Mouse (Mus musculus): ENCODE measurements at regions not wholly inside any gene's neighbourhood (a gene's known extent, or its start where the extent isn't known, plus 50 kb on each side); places are given as distances from the start of the nearest gene placed in this dataset.
"Not testable (repeated sequence)": the region's sequence is repeated elsewhere in the genome, so short reads cannot be mapped to it uniquely, and the experiment has no call there.

- Histone ChIP-seq H3K4me1 (ENCODE audit: insufficient read depth) (no peaks in the 10 kb centered on the region), H3K27ac (ENCODE audit: low read depth, low read length) (no peak overlapping the region), H3K36me3 (ENCODE audit: insufficient read depth) (no peaks in the 10 kb centered on the region), H3K4me3 (ENCODE audit: low read depth, low read length) (no peak overlapping the region), H3K9ac (no peak overlapping the region), H3K27me3 (ENCODE audit: insufficient read depth, low read length) (no peaks in the 10 kb centered on the region), H3K9me3 (ENCODE audit: low read length) (no peaks in the 10 kb centered on the region), H3K4me2 (ENCODE audit: low read depth) (no peak overlapping the region)
- DNase-seq (no peak), ATAC-seq (no peak)
- TF ChIP-seq CTCF (IDR thresholded peaks at IDR 0.05; ENCODE audit: low read depth) = no peak
- WGBS = 61% methylated on average over 8 of the region's 8 CpGs
Observed at GRCm38 (mm10) chr8:57076995-57077394, 243.8 kb upstream of the Hand2 start.

DNA sequence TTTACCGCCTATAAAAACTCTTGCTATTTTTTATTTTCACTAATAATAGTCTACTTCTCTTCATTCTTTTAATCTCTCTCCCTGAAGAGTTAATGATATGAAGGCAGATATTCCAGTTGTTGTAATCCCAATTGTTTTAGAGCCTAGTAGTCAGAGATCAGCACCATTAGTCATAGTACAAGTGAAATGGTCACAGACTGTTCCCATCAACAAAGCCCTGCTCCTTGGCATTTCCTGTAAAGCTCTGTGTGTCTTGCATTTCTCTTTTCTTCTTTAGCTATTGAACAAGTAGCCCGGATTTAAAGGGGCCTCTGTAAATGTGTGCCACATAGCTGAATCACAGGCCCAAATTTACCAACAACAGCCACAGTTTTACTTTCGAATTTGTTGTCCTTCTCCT lies 234.0 kb upstream of the Hand2 start:
- Histone ChIP-seq H3K4me2 (ENCODE audit: low read depth) (no peak overlapping the region), H3K4me1 (ENCODE audit: insufficient read depth) (no peaks in the 10 kb centered on the region), H3K9me3 (ENCODE audit: low read length) (no peaks in the 10 kb centered on the region), H3K36me3 (ENCODE audit: insufficient read depth) (no peaks in the 10 kb centered on the region), H3K27me3 (ENCODE audit: insufficient read depth, low read length) (no peaks in the 10 kb centered on the region), H3K27ac (ENCODE audit: low read depth, low read length) (no peak overlapping the region), H3K9ac (no peak overlapping the region), H3K4me3 (ENCODE audit: low read depth, low read length) (no peak overlapping the region)
- no peak for ATAC-seq
- 75% methylated on average over 3 of the region's 3 CpGs for WGBS
- TF ChIP-seq CTCF (IDR thresholded peaks at IDR 0.05; ENCODE audit: low read depth) = no peak
- no peak for DNase-seq

DNA sequence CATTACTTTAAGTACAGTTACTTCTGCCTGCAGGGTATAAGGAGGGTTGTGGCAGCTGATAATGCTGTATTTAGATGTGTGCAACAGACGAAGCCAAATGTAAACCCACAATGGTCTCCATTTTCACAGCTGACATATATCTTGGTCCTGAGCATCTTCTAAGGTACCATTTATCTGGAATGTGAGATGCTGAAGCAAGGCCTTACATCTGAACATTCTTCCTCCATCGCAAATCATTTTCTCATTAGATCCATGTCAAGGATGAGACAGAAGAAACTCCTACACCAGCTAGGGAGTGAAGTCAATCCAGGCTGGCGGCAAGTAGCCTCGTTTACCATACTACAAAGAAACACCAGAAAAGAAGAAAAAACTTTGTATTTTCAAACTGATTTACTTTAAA lies 228.4 kb upstream of the Hand2 start:
- 86% methylated on average over 4 of the region's 4 CpGs for WGBS
- no peak overlapping the region for H3K4me3 ChIP-seq (ENCODE audit: low read depth, low read length)
- DNase-seq = no peak

GRCm38 (mm10) chr8:57095169-57095568 lies 225.6 kb upstream of the Hand2 start:
- Histone ChIP-seq H3K4me3 (ENCODE audit: low read depth, low read length) (no peak overlapping the region), H3K9me3 (ENCODE audit: low read length) (no peaks in the 10 kb centered on the region), H3K4me2 (ENCODE audit: low read depth) (no peak overlapping the region), H3K9ac (no peak overlapping the region), H3K27ac (ENCODE audit: low read depth, low read length) (no peak overlapping the region), H3K4me1 (ENCODE audit: insufficient read depth) (no peaks in the 10 kb centered on the region), H3K27me3 (ENCODE audit: insufficient read depth, low read length) (no peaks in the 10 kb centered on the region), H3K36me3 (ENCODE audit: insufficient read depth) (no peaks in the 10 kb centered on the region)
- DNase-seq (no peak), ATAC-seq (no peak)
- TF ChIP-seq CTCF (IDR thresholded peaks at IDR 0.05; ENCODE audit: low read depth) = no peak
- 40% methylated on average over 2 of the region's 2 CpGs for WGBS

More for the DNA sequence above, 228.4 kb upstream of the Hand2 start:
- no peaks in the 10 kb centered on the region for H3K27me3 ChIP-seq (ENCODE audit: insufficient read depth, low read length)
- no peaks in the 10 kb centered on the region for H3K4me1 ChIP-seq (ENCODE audit: insufficient read depth)
- no peak overlapping the region for H3K4me2 ChIP-seq (ENCODE audit: low read depth)
- H3K27ac ChIP-seq (ENCODE audit: low read depth, low read length) = no peak overlapping the region
- H3K9me3 ChIP-seq (ENCODE audit: low read length) = no peaks in the 10 kb centered on the region
- H3K36me3 ChIP-seq (ENCODE audit: insufficient read depth) = no peaks in the 10 kb centered on the region
- no peak for TF ChIP-seq CTCF (IDR thresholded peaks at IDR 0.05; ENCODE audit: low read depth)
- H3K9ac ChIP-seq = no peak overlapping the region
- ATAC-seq = no peak

- DNase-seq; H3K4me1 ChIP-seq (ENCODE audit: insufficient read depth); H3K9me3 ChIP-seq (ENCODE audit: low read length); H3K4me3 ChIP-seq (ENCODE audit: low read depth, low read length); H3K9ac ChIP-seq; ATAC-seq; H3K36me3 ChIP-seq (ENCODE audit: insufficient read depth); H3K4me2 ChIP-seq (ENCODE audit: low read depth); H3K27ac ChIP-seq (ENCODE audit: low read depth, low read length); H3K27me3 ChIP-seq (ENCODE audit: insufficient read depth, low read length): not testable (repeated sequence)
- WGBS = 92% methylated on average over 2 of the region's 6 CpGs
Observed at GRCm38 (mm10) chr8:57110765-57111402, 209.9 kb upstream of the Hand2 start.

- Histone ChIP-seq H3K4me3 (ENCODE audit: low read depth, low read length) (no peak overlapping the region), H3K27me3 (ENCODE audit: insufficient read depth, low read length) (no peaks in the 10 kb centered on the region), H3K9ac (no peak overlapping the region), H3K9me3 (ENCODE audit: low read length) (no peaks in the 10 kb centered on the region), H3K27ac (ENCODE audit: low read depth, low read length) (no peak overlapping the region), H3K4me2 (ENCODE audit: low read depth) (no peak overlapping the region), H3K4me1 (ENCODE audit: insufficient read depth) (no peaks in the 10 kb centered on the region), H3K36me3 (ENCODE audit: insufficient read depth) (no peaks in the 10 kb centered on the region)
- WGBS = 72% methylated on average over 2 of the region's 2 CpGs
- no peak for ATAC-seq
- no peak for TF ChIP-seq CTCF (IDR thresholded peaks at IDR 0.05; ENCODE audit: low read depth)
- DNase-seq = no peak
Observed at GRCm38 (mm10) chr8:57111403-57111771, 209.4 kb upstream of the Hand2 start.

DNA sequence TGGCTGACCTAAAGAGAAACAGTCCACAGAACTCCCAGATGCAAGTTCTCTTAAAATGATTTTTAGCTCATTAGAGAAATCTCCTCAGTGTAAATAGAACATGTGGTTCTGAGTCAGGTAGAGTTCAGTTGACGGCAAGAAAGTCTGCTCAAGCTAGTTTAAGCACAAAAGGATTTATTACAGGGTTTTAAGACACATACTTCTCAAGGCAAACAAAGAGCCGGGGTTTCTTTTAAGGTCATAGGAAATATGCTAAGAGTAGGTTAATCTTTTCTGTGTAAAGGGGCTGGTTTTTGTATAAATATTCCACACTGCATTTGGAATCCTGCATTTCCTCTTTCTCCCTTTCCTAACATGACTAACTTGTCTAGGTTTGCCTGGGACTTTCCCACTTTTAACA lies 206.9 kb upstream of the Hand2 start:
- H3K4me1 ChIP-seq (ENCODE audit: insufficient read depth) = no peaks in the 10 kb centered on the region
- H3K36me3 ChIP-seq (ENCODE audit: insufficient read depth) = no peaks in the 10 kb centered on the region
- H3K4me2 ChIP-seq (ENCODE audit: low read depth) = no peak overlapping the region
- ATAC-seq = no peak
- no peaks in the 10 kb centered on the region for H3K27me3 ChIP-seq (ENCODE audit: insufficient read depth, low read length)
- no peak overlapping the region for H3K27ac ChIP-seq (ENCODE audit: low read depth, low read length)
- no peak overlapping the region for H3K4me3 ChIP-seq (ENCODE audit: low read depth, low read length)
- no peak for TF ChIP-seq CTCF (IDR thresholded peaks at IDR 0.05; ENCODE audit: low read depth)
- 75% methylated on average over 2 of the region's 2 CpGs for WGBS
- no peak for DNase-seq
- no peaks in the 10 kb centered on the region for H3K9me3 ChIP-seq (ENCODE audit: low read length)
- no peak overlapping the region for H3K9ac ChIP-seq
